Mouse (Mus musculus) G1E (cell line): ENCODE measurements around the gene Nup107.

Experiments
- CTCF ChIP-seq: IDR thresholded peaks from 2 replicates; pipeline ENCODE4 v1.5.1; 2012; ENCODE audit warnings: low read depth, low read length, inconsistent platforms, mixed read lengths
- GATA1 ChIP-seq: IDR thresholded peaks from 2 replicates; pipeline ENCODE4 v1.6.1; 2012; ENCODE audit warnings: borderline replicate concordance, low read length, inconsistent platforms, mixed read lengths
- GATA2 ChIP-seq: IDR thresholded peaks from 2 replicates; pipeline ENCODE4 v1.6.1; 2012; ENCODE audit warnings: low read depth, low read length, inconsistent platforms, borderline replicate concordance
- POLR2AphosphoS5 ChIP-seq: IDR thresholded peaks from 2 replicates; pipeline ENCODE4 v1.6.1; 2012; ENCODE audit warnings: low read depth, low read length, inconsistent platforms; ENCODE audit not compliant: insufficient replicate concordance
- TAL1 ChIP-seq: conservative IDR thresholded peaks from 2 replicates; pipeline ENCODE4 v1.6.1; 2012; ENCODE audit warnings: low read depth, low read length, inconsistent platforms, mixed read lengths

GRCm38 (mm10) chr10:117708376-117708775, 84.1 kb downstream of the Nup107 start:
- TF ChIP-seq GATA1 = no peak
- no peak for TF ChIP-seq CTCF
- no peak for TF ChIP-seq TAL1
- no peak for TF ChIP-seq POLR2AphosphoS5
- TF ChIP-seq GATA2 = no peak
